Mouse (Mus musculus): Measurements from ENCODE around the gene H2-Ab1.

GRCm38 (mm10) chr17:34301670-34302190 is 44.2 kb downstream of the H2-Ab1 start:
- no peak for TF ChIP-seq POLR2A (IDR thresholded peaks at IDR 0.05; ENCODE audit: insufficient read length, low read depth)
- no peak for TF ChIP-seq POLR2AphosphoS2 (IDR thresholded peaks at IDR 0.05; ENCODE audit: insufficient read length, low read depth)
- TF ChIP-seq USF1 (IDR thresholded peaks at IDR 0.05; ENCODE audit: low read depth) = no peak
- no peak for TF ChIP-seq E2F4 (IDR thresholded peaks at IDR 0.05; ENCODE audit: insufficient read depth)
- TF ChIP-seq MYOD1 (IDR thresholded peaks at IDR 0.05; ENCODE audit: control insufficient read depth in 1 of 3, insufficient read length in 2 of 3, low read depth in 2 of 3) = no peak
- TF ChIP-seq MYOG (IDR thresholded peaks at IDR 0.05; ENCODE audit: control insufficient read depth in 1 of 3, insufficient read depth in 1 of 3, insufficient read length in 2 of 3, low read depth in 2 of 3) = no peak
- no peak for TF ChIP-seq CEBPB (IDR thresholded peaks at IDR 0.05; ENCODE audit: insufficient read depth, poor library complexity, severe bottlenecking)
- TF ChIP-seq TCF12 (IDR thresholded peaks at IDR 0.05; ENCODE audit: insufficient read depth, poor library complexity, severe bottlenecking) = no peak
- no peak for TF ChIP-seq REST (IDR thresholded peaks at IDR 0.05; ENCODE audit: insufficient read depth, insufficient read length)
- TF ChIP-seq MAX (IDR thresholded peaks at IDR 0.05; ENCODE audit: low read depth) = no peak
- TF ChIP-seq TCF3 (IDR thresholded peaks at IDR 0.05; ENCODE audit: insufficient read length, low read depth) = no peak
- TF ChIP-seq SRF (IDR thresholded peaks at IDR 0.05; ENCODE audit: control insufficient read depth, insufficient read length, low read depth) = no peak

Measured in myocyte (in vitro differentiated cells).